Mouse (Mus musculus) stomach, postnatal 0 days (tissue): ENCODE data around the gene Borcs5.

ENCODE experiments used
- CTCF ChIP-seq: IDR thresholded peaks from 2 replicates; pipeline ENCODE4 v1.5.1; 2016; ENCODE audit warnings: antibody characterized with exemption, low read depth, mild to moderate bottlenecking, moderate library complexity
- EP300 ChIP-seq: optimal IDR thresholded peaks from 2 replicates; pipeline ENCODE3; 2016; ENCODE audit warnings: antibody characterized with exemption

- TF ChIP-seq EP300 (no peak), CTCF (no peak)
Observed at GRCm38 (mm10) chr6:134736853-134737252, 97.5 kb downstream of the Borcs5 start.
